Mouse (Mus musculus) MEL (cell line): ENCODE results near the gene Nprl3. TPM values are rescaled to one million over a fixed set of nuclear protein-coding genes. Genes with fewer than 3 reads are reported as not detected.
A peak's percentile ranks its signal among the peaks of the same experiment; 100 is the strongest.

ENCODE experiments used
- DNase-seq: peaks from one replicate; pipeline ENCODE4 v3.0.0; 2011; ENCODE audit warnings: low read depth, low spot score
- H3K27ac ChIP-seq: 2 replicates; pipeline ENCODE4 v1.5.1; 2012; ENCODE audit warnings: low read depth, mild to moderate bottlenecking, control low read depth, low read length, moderate library complexity; ENCODE audit not compliant: control insufficient read depth
- H3K27me3 ChIP-seq, 2 experiments: fragments of 150-350 bp in 1 of 2; sonication (generic) in 1 of 2; 2 replicates each; pipeline ENCODE4 v1.6.1; 2012; ENCODE audit warnings: low read length in 2 of 2, mild to moderate bottlenecking in 2 of 2, improper control_type of control experiment in 1 of 2, moderate library complexity in 1 of 2; ENCODE audit not compliant: insufficient read depth in 2 of 2, control insufficient read depth in 1 of 2
- H3K36me3 ChIP-seq, 2 experiments: 2 replicates each; pipeline ENCODE4 v1.6.1; 2012 to 2014; ENCODE audit warnings: low read length in 2 of 2, improper control_type of control experiment in 1 of 2, inconsistent platforms in 1 of 2, mild to moderate bottlenecking in 1 of 2; ENCODE audit not compliant: insufficient read depth in 2 of 2, control insufficient read depth in 1 of 2
- H3K4me1 ChIP-seq, 2 experiments: fragments of 150-350 bp in 1 of 2; sonication (generic) in 1 of 2; 2 replicates each; pipeline ENCODE4 v1.6.1; 2012; ENCODE audit warnings: low read length in 2 of 2, improper control_type of control experiment in 1 of 2, mild to moderate bottlenecking in 1 of 2; ENCODE audit not compliant: insufficient read depth in 2 of 2, control insufficient read depth in 1 of 2
- H3K4me3 ChIP-seq, 2 experiments: fragments of 150-350 bp in 1 of 2; sonication (generic) in 1 of 2; 2 replicates each; pipeline ENCODE4 v1.5.1; 2012; ENCODE audit warnings: low read depth in 2 of 2, low read length in 2 of 2, mild to moderate bottlenecking in 2 of 2, moderate library complexity in 2 of 2, control low read depth in 1 of 2, improper control_type of control experiment in 1 of 2; ENCODE audit not compliant: control insufficient read depth in 1 of 2, insufficient read depth in 1 of 2
- H3K79me2 ChIP-seq: 2 replicates; pipeline ENCODE4 v1.6.1; 2012; ENCODE audit warnings: mild to moderate bottlenecking, low read length, moderate library complexity; ENCODE audit not compliant: control insufficient read depth, poor library complexity, insufficient read depth
- H3K9ac ChIP-seq: 2 replicates; pipeline ENCODE4 v1.6.1; 2012; ENCODE audit warnings: low read depth, mild to moderate bottlenecking, control low read depth, low read length, moderate library complexity; ENCODE audit not compliant: control insufficient read depth, poor library complexity, severe bottlenecking
- H3K9me3 ChIP-seq: fragments of 150-350 bp; sonication (generic); replicated peaks from 2 replicates; pipeline ENCODE4 v1.6.1; 2012; ENCODE audit warnings: mild to moderate bottlenecking, low read length, improper control_type of control experiment, moderate library complexity; ENCODE audit not compliant: insufficient read depth
- BHLHE40 ChIP-seq: IDR thresholded peaks from 2 replicates; pipeline ENCODE4 v1.6.1; 2012; ENCODE audit warnings: low read depth, mild to moderate bottlenecking, inconsistent platforms, low read length, improper control_type of control experiment, borderline replicate concordance
- CHD2 ChIP-seq: IDR thresholded peaks from 2 replicates; pipeline ENCODE4 v1.6.1; 2011; ENCODE audit warnings: low read length, improper control_type of control experiment
- CTCF ChIP-seq, 3 experiments: IDR thresholded peaks in 2 of 3; conservative IDR thresholded peaks in 1 of 3; 2 replicates each; pipeline ENCODE4 v1.5.1; 2011 to 2012; ENCODE audit warnings: low read length in 3 of 3, low read depth in 2 of 3, mild to moderate bottlenecking in 2 of 3, improper control_type of control experiment in 1 of 3, inconsistent platforms in 1 of 3, mixed read lengths in 1 of 3, moderate library complexity in 1 of 3; ENCODE audit not compliant: control insufficient read depth in 1 of 3, insufficient read depth in 1 of 3, poor library complexity in 1 of 3, severe bottlenecking in 1 of 3
- E2F4 ChIP-seq: IDR thresholded peaks from 2 replicates; pipeline ENCODE4 v1.6.1; 2011; ENCODE audit warnings: low read depth, low read length, improper control_type of control experiment, borderline replicate concordance
- ELF1 ChIP-seq: IDR thresholded peaks from 2 replicates; pipeline ENCODE4 v1.6.1; 2014; ENCODE audit warnings: low read depth, mild to moderate bottlenecking, inconsistent platforms, low read length, improper control_type of control experiment, moderate library complexity
- EP300 ChIP-seq, 2 experiments: IDR thresholded peaks; 2 replicates each; pipeline ENCODE4 v1.6.1; 2011; ENCODE audit warnings: improper control_type of control experiment in 2 of 2, low read length in 2 of 2, low read depth in 1 of 2, mild to moderate bottlenecking in 1 of 2
- ETS1 ChIP-seq: IDR thresholded peaks from 2 replicates; pipeline ENCODE4 v1.6.1; 2012; ENCODE audit warnings: low read depth, mild to moderate bottlenecking, inconsistent platforms, low read length, improper control_type of control experiment, moderate library complexity
- GABPA ChIP-seq: IDR thresholded peaks from 2 replicates; pipeline ENCODE4 v1.6.1; 2012; ENCODE audit warnings: low read depth, mild to moderate bottlenecking, inconsistent platforms, low read length, improper control_type of control experiment, moderate library complexity
- GATA1 ChIP-seq: IDR thresholded peaks from 2 replicates; pipeline ENCODE4 v1.6.1; 2011; ENCODE audit warnings: low read depth, low read length, improper control_type of control experiment
- JUND ChIP-seq: IDR thresholded peaks from 2 replicates; pipeline ENCODE4 v1.6.1; 2011; ENCODE audit warnings: low read depth, mild to moderate bottlenecking, improper control_type of control experiment, low read length
- KAT2A ChIP-seq: conservative IDR thresholded peaks from 2 replicates; pipeline ENCODE4 v1.6.1; 2012; ENCODE audit warnings: low read depth, low read length, improper control_type of control experiment, inconsistent platforms
- MAZ ChIP-seq: IDR thresholded peaks from 2 replicates; pipeline ENCODE4 v1.6.1; 2012; ENCODE audit warnings: low read depth, mild to moderate bottlenecking, inconsistent platforms, low read length, improper control_type of control experiment
- MEF2A ChIP-seq: IDR thresholded peaks from 2 replicates; pipeline ENCODE4 v1.6.1; 2014; ENCODE audit warnings: low read depth, mild to moderate bottlenecking, inconsistent platforms, low read length, improper control_type of control experiment; ENCODE audit not compliant: poor library complexity, insufficient replicate concordance, severe bottlenecking; ENCODE audit errors: extremely low read depth
- MXI1 ChIP-seq: IDR thresholded peaks from 2 replicates; pipeline ENCODE4 v1.6.1; 2011; ENCODE audit warnings: mild to moderate bottlenecking, low read depth, low read length, improper control_type of control experiment
- MYC ChIP-seq: IDR thresholded peaks from 2 replicates; pipeline ENCODE4 v1.6.1; 2011; ENCODE audit warnings: low read depth, mild to moderate bottlenecking, low read length, improper control_type of control experiment, moderate library complexity
- NELFE ChIP-seq: IDR thresholded peaks from 2 replicates; pipeline ENCODE4 v1.6.1; 2011; ENCODE audit warnings: low read depth, low read length, improper control_type of control experiment
- NRF1 ChIP-seq: IDR thresholded peaks from 2 replicates; pipeline ENCODE4 v1.6.1; 2014; ENCODE audit warnings: low read depth, mild to moderate bottlenecking, inconsistent platforms, low read length, improper control_type of control experiment, moderate library complexity; ENCODE audit not compliant: poor library complexity, insufficient read depth, severe bottlenecking
- POLR2A ChIP-seq, 2 experiments: IDR thresholded peaks; 2 replicates each; pipeline ENCODE4 v1.6.1; 2011 to 2012; ENCODE audit warnings: low read length in 2 of 2, mild to moderate bottlenecking in 2 of 2, control low read depth in 1 of 2, improper control_type of control experiment in 1 of 2, low read depth in 1 of 2, moderate library complexity in 1 of 2; ENCODE audit not compliant: control insufficient read depth in 1 of 2, insufficient read depth in 1 of 2, poor library complexity in 1 of 2
- POLR2AphosphoS2 ChIP-seq: IDR thresholded peaks from 2 replicates; pipeline ENCODE4 v1.6.1; 2011; ENCODE audit warnings: low read length, improper control_type of control experiment
- POLR2AphosphoS5 ChIP-seq: IDR thresholded peaks from 2 replicates; pipeline ENCODE4 v1.6.1; 2012; ENCODE audit warnings: low read depth, borderline replicate concordance, mild to moderate bottlenecking, inconsistent platforms, low read length, moderate library complexity, mixed read lengths
- RCOR1 ChIP-seq: IDR thresholded peaks from 2 replicates; pipeline ENCODE4 v1.6.1; 2012; ENCODE audit warnings: low read depth, mild to moderate bottlenecking, inconsistent platforms, low read length, improper control_type of control experiment
- SIN3A ChIP-seq: IDR thresholded peaks from 2 replicates; pipeline ENCODE4 v1.6.1; 2012; ENCODE audit warnings: low read length, improper control_type of control experiment, inconsistent platforms
- TCF12 ChIP-seq: IDR thresholded peaks from 2 replicates; pipeline ENCODE4 v1.6.1; 2014; ENCODE audit warnings: low read depth, mild to moderate bottlenecking, inconsistent platforms, low read length, improper control_type of control experiment, moderate library complexity
- UBTF ChIP-seq: IDR thresholded peaks from 2 replicates; pipeline ENCODE4 v1.6.1; 2012; ENCODE audit warnings: low read depth, mild to moderate bottlenecking, inconsistent platforms, low read length, improper control_type of control experiment, moderate library complexity, borderline replicate concordance; ENCODE audit not compliant: insufficient read depth
- USF1 ChIP-seq: IDR thresholded peaks from 2 replicates; pipeline ENCODE4 v1.6.1; 2014; ENCODE audit warnings: low read depth, mild to moderate bottlenecking, inconsistent platforms, low read length, improper control_type of control experiment, moderate library complexity
- ZC3H11A ChIP-seq: IDR thresholded peaks from 2 replicates; pipeline ENCODE4 v1.6.1; 2012; ENCODE audit warnings: low read depth, mild to moderate bottlenecking, inconsistent platforms, low read length, improper control_type of control experiment
- ZKSCAN1 ChIP-seq: IDR thresholded peaks from 2 replicates; pipeline ENCODE4 v1.6.1; 2012; ENCODE audit warnings: low read depth, mild to moderate bottlenecking, inconsistent platforms, low read length, improper control_type of control experiment, moderate library complexity
- ZMIZ1 ChIP-seq: IDR thresholded peaks from 2 replicates; pipeline ENCODE4 v1.6.1; 2012; ENCODE audit warnings: low read depth, mild to moderate bottlenecking, inconsistent platforms, low read length, improper control_type of control experiment, moderate library complexity
- ZNF384 ChIP-seq: IDR thresholded peaks from 2 replicates; pipeline ENCODE4 v1.6.1; 2012; ENCODE audit warnings: low read depth, mild to moderate bottlenecking, inconsistent platforms, low read length, improper control_type of control experiment
- polyA plus RNA-seq, 2 experiments: library from polyadenylated mRNA; stranded (reverse) in 1 of 2; unstranded in 1 of 2; fragments of >175 nt in 1 of 2; fragments of >200 nt in 1 of 2; gene quantifications; 2 replicates each; pipeline versions ENCODE4 v1.2.1 to v1.2.4; 2012; ENCODE audit warnings: low replicate concordance in 2 of 2, low read depth in 1 of 2; ENCODE audit not compliant: insufficient read length in 2 of 2, insufficient read depth in 1 of 2, missing spikeins in 1 of 2
- total RNA-seq: library from RNA; depleted of rRNA; stranded (reverse); fragments of 300-350 nt; gene quantifications from 2 replicates; pipeline ENCODE4 v1.2.3, GENCODE M21; 2012

Nprl3 gene
- total and polyA plus RNA-seq, 3 experiments = 14.1 to 18.4 TPM; not detected in 1

DNA sequence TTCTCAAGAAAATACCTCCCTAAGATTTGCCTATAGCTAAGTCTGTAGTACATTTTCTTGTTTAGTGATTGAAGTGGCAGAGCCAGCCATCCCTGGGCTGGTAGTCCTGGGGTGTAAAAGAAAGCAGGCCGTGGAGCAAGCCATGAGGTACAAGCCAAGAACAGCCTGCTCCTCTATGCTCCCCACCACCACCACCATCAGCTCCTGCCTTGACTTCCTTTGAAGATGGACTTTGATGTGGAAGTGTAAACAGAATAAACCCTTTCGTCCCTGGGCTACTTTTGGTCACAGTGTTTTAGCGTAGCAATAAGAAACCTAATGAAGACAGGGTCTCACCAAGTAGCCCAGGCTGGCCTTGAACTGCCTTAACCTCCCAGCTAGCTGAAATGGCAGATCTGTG is 69.7 kb downstream of the Nprl3 start:
- H3K9me3 ChIP-seq = no peaks in the 10 kb centered on the region
- peaks cover 0 to 31% of the 10 kb centered on the region in 2 experiments; a peak in 3 of 4 replicates for H3K36me3 ChIP-seq
- H3K79me2 ChIP-seq = peaks cover 24% of the 10 kb centered on the region
- peak overlapping the region; percentile 65 for H3K9ac ChIP-seq
- peak overlapping the region; percentile 8 to 57; a peak in 1 of 4 replicates for H3K4me3 ChIP-seq
- peaks cover 28 to 40% of the 10 kb centered on the region in 2 experiments for H3K4me1 ChIP-seq
- peak; percentile 42 for DNase-seq
- H3K27ac ChIP-seq = peak overlapping the region; percentile 94
- no peak for TF ChIP-seq SIN3A
- TF ChIP-seq BHLHE40 = no peak
- no peak for TF ChIP-seq ETS1
- no peak for TF ChIP-seq CHD2
- TF ChIP-seq USF1 = no peak
- TF ChIP-seq UBTF = 0 out of 2 replicates have a peak, but pooled peaks have one; percentile 45
- TF ChIP-seq MEF2A = no peak
- 0 out of 4 replicates have a peak, but pooled peaks of 1 of the 2 experiments have one; percentile 2 for TF ChIP-seq EP300 (IDR thresholded peaks at IDR 0.05; ENCODE audit: low read depth in 1 of 2, low read length in 2 of 2)
- no peaks in the 10 kb centered on the region for H3K27me3 ChIP-seq

- no peaks in the 10 kb centered on the region for H3K27me3 ChIP-seq
- H3K4me1 ChIP-seq = peaks cover 27 to 36% of the 10 kb centered on the region in 2 experiments
- peaks cover 0 to 29% of the 10 kb centered on the region in 2 experiments; a peak in 3 of 4 replicates for H3K36me3 ChIP-seq
- H3K27ac ChIP-seq = peak overlapping the region; percentile 94
- peak overlapping the region; percentile 31 to 39 for H3K4me3 ChIP-seq
- H3K9ac ChIP-seq = peak overlapping the region; percentile 70
- no peaks in the 10 kb centered on the region for H3K9me3 ChIP-seq
- DNase-seq = peak; percentile 78
- peaks cover 24% of the 10 kb centered on the region for H3K79me2 ChIP-seq
- TF ChIP-seq NELFE (0 out of 2 replicates have a peak, but pooled peaks have one; percentile 2), ZKSCAN1 (no peak), UBTF (no peak), EP300 (IDR thresholded peaks at IDR 0.05; ENCODE audit: low read depth in 1 of 2, low read length in 2 of 2) (peak in 1 of 2 experiments; percentile 31; a peak in 1 of 4 replicates), MEF2A (no peak), TCF12 (0 out of 2 replicates have a peak, but pooled peaks have one; percentile 12), MAZ (no peak), USF1 (no peak), CTCF (IDR thresholded peaks at IDR 0.05 in 2 of 3, conservative IDR thresholded peaks at IDR 0.05 in 1 of 3; ENCODE audit: control insufficient read depth in 1 of 3, insufficient read depth in 1 of 3, low read depth in 2 of 3, low read length in 3 of 3, poor library complexity in 1 of 3, severe bottlenecking in 1 of 3) (no peak), RCOR1 (no peak), ETS1 (no peak), JUND (no peak), ELF1 (no peak), MXI1 (no peak), E2F4 (no peak), NRF1 (no peak), ZC3H11A (no peak), GABPA (no peak), POLR2AphosphoS5 (no peak), ZNF384 (no peak), GATA1 (no peak; the same call in 1 of the 2 replicates), ZMIZ1 (no peak), MYC (no peak), BHLHE40 (no peak), KAT2A (no peak), POLR2AphosphoS2 (0 out of 2 replicates have a peak, but pooled peaks have one; percentile 12), POLR2A (IDR thresholded peaks at IDR 0.05; ENCODE audit: control insufficient read depth in 1 of 2, insufficient read depth in 1 of 2, low read depth in 1 of 2, low read length in 2 of 2, poor library complexity in 1 of 2) (peak in 1 of 2 experiments; percentile 12; a peak in 1 of 4 replicates)
These were observed 70.8 kb downstream of the Nprl3 start for GRCm38 (mm10) chr11:32196727-32197126.
